Mouse (Mus musculus) midbrain, postnatal 0 days (tissue): Measurements from ENCODE around the gene Kif2c. TPM values are rescaled to one million over a fixed set of nuclear protein-coding genes. Genes with fewer than 3 reads are reported as not detected.

Experiments
- ATAC-seq: fragments of 200-750 bp; cut with Nextera tagmentation; 2 replicates; pipeline ENCODE4 v1.8.0; 2017; ENCODE audit warnings: moderate number of reproducible peaks, mild to moderate bottlenecking, moderate TSS enrichment, moderate library complexity; ENCODE audit not compliant: low FRiP score
- DNase-seq: peaks from one replicate; pipeline ENCODE4 v3.0.0-alpha.2; 2015; ENCODE audit warnings: low spot score
- H3K27ac ChIP-seq: fragments of 300-500 bp; sonication (generic); 2 replicates; pipeline ENCODE4 v1.5.1; 2014; ENCODE audit warnings: low read depth, mild to moderate bottlenecking, low read length, mixed read lengths
- H3K27me3 ChIP-seq: fragments of 300-500 bp; sonication (generic); 2 replicates; pipeline ENCODE4 v1.6.1; 2014; ENCODE audit warnings: low read length, control low read depth, mixed read lengths; ENCODE audit not compliant: insufficient read depth
- H3K36me3 ChIP-seq: fragments of 300-500 bp; sonication (generic); 2 replicates; pipeline ENCODE4 v1.6.1; 2014; ENCODE audit warnings: low read length, control low read depth, mixed read lengths; ENCODE audit not compliant: insufficient read depth
- H3K4me1 ChIP-seq: fragments of 300-500 bp; sonication (generic); 2 replicates; pipeline ENCODE4 v1.6.1; 2014; ENCODE audit warnings: mild to moderate bottlenecking, control low read depth, antibody characterized with exemption, low read length, mixed read lengths; ENCODE audit not compliant: insufficient read depth
- H3K4me2 ChIP-seq: fragments of 300-500 bp; sonication (generic); 2 replicates; pipeline ENCODE4 v1.6.1; 2014; ENCODE audit warnings: low read depth, mild to moderate bottlenecking, low read length, mixed read lengths; ENCODE audit not compliant: poor library complexity, severe bottlenecking
- H3K4me3 ChIP-seq: fragments of 300-500 bp; sonication (generic); 2 replicates; pipeline ENCODE4 v1.5.1; 2014; ENCODE audit warnings: low read depth, mild to moderate bottlenecking, low read length, moderate library complexity
- H3K9ac ChIP-seq: fragments of 300-500 bp; sonication (generic); replicated peaks from 2 replicates; pipeline ENCODE4 v1.6.1; 2014; ENCODE audit warnings: mild to moderate bottlenecking, low read length, moderate library complexity, mixed read lengths; ENCODE audit not compliant: poor library complexity, severe bottlenecking
- H3K9me3 ChIP-seq: fragments of 300-500 bp; sonication (generic); 2 replicates; pipeline ENCODE4 v1.6.1; 2016; ENCODE audit warnings: low read length, control low read depth
- CTCF ChIP-seq: IDR thresholded peaks from 2 replicates; pipeline ENCODE4 v1.5.1; 2016; ENCODE audit warnings: antibody characterized with exemption, mild to moderate bottlenecking
- WGBS: fragments of 180-500 bp; shearing (Covaris S2); extraction: QIAGEN DNeasy Blood & Tissue Kit; methylation state at CpG from one replicate; pipeline ENCODE4 v1.1.7; 2014; 5-methylcytosine and 5-hydroxymethylcytosine counted together
- polyA plus RNA-seq: library from polyadenylated mRNA; unstranded; fragments of >200 nt; fragmentation: Nextera tagmentation; extraction: Ambion mirVana; gene quantifications from 2 replicates; pipeline ENCODE4 v1.2.1, GENCODE M21; 2015
- total RNA-seq: library from RNA; depleted of rRNA; stranded (reverse); fragments of >200 nt; gene quantifications from 2 replicates; pipeline ENCODE4 v1.2.3, GENCODE M21; 2014

Gene Kif2c
- total and polyA plus RNA-seq, 2 experiments from 2014 or later = 2.3 to 9.8 TPM

GRCm38 (mm10) chr4:117151416-117151815 lies 31.0 kb downstream of the Kif2c start:
- H3K4me2 ChIP-seq = no peak overlapping the region
- H3K27ac ChIP-seq = no peak overlapping the region
- peaks cover 32% of the 10 kb centered on the region for H3K36me3 ChIP-seq
- H3K4me3 ChIP-seq = no peak overlapping the region
- no peak overlapping the region for H3K9ac ChIP-seq
- ATAC-seq = no peak
- no peak for TF ChIP-seq CTCF
- 69% methylated on average over 1 of the region's 1 CpGs for WGBS
- no peaks in the 10 kb centered on the region for H3K4me1 ChIP-seq
- no peak for DNase-seq
- H3K9me3 ChIP-seq = no peaks in the 10 kb centered on the region
- H3K27me3 ChIP-seq = no peaks in the 10 kb centered on the region

- no peak overlapping the region for H3K4me3 ChIP-seq
- ATAC-seq (no peak), DNase-seq (no peak)
- H3K9me3 ChIP-seq = no peaks in the 10 kb centered on the region
- H3K27me3 ChIP-seq = no peaks in the 10 kb centered on the region
- no peaks in the 10 kb centered on the region for H3K4me1 ChIP-seq
- no peak overlapping the region for H3K27ac ChIP-seq
- no peak overlapping the region for H3K4me2 ChIP-seq
- H3K36me3 ChIP-seq = peaks cover 32% of the 10 kb centered on the region
- no peak overlapping the region for H3K9ac ChIP-seq
- TF ChIP-seq CTCF = no peak
- 90% methylated on average over 6 of the region's 6 CpGs for WGBS
These were observed 32.2 kb downstream of the Kif2c start for GRCm38 (mm10) chr4:117150212-117150733.

GRCm38 (mm10) chr4:117149291-117150211 lies 32.9 kb downstream of the Kif2c start:
- H3K27ac ChIP-seq = no peak overlapping the region
- peaks cover 32% of the 10 kb centered on the region for H3K36me3 ChIP-seq
- H3K4me3 ChIP-seq = no peak overlapping the region
- DNase-seq (no peak), ATAC-seq (no peak)
- no peak overlapping the region for H3K4me2 ChIP-seq
- no peaks in the 10 kb centered on the region for H3K4me1 ChIP-seq
- H3K9me3 ChIP-seq = no peaks in the 10 kb centered on the region
- peak; percentile 25 for TF ChIP-seq CTCF
- WGBS = 77% methylated on average over 6 of the region's 6 CpGs
- H3K9ac ChIP-seq = no peak overlapping the region
- H3K27me3 ChIP-seq = no peaks in the 10 kb centered on the region

GRCm38 (mm10) chr4:117148815-117149214 lies 33.6 kb downstream of the Kif2c start:
- TF ChIP-seq CTCF = no peak
- Histone ChIP-seq H3K27ac (no peak overlapping the region), H3K27me3 (no peaks in the 10 kb centered on the region), H3K9ac (no peak overlapping the region), H3K4me1 (no peaks in the 10 kb centered on the region), H3K36me3 (peaks cover 28% of the 10 kb centered on the region), H3K4me3 (no peak overlapping the region), H3K9me3 (no peaks in the 10 kb centered on the region), H3K4me2 (no peak overlapping the region)
- ATAC-seq (no peak), DNase-seq (no peak)
- WGBS = 63% methylated on average over 24 of the region's 24 CpGs

GRCm38 (mm10) chr4:117148047-117148713 lies 34.3 kb downstream of the Kif2c start:
- no peak for TF ChIP-seq CTCF
- no peak for DNase-seq
- Histone ChIP-seq H3K36me3 (peaks cover 24% of the 10 kb centered on the region), H3K4me3 (no peak overlapping the region), H3K9me3 (no peaks in the 10 kb centered on the region), H3K27me3 (no peaks in the 10 kb centered on the region), H3K4me2 (no peak overlapping the region), H3K4me1 (no peaks in the 10 kb centered on the region), H3K27ac (no peak overlapping the region), H3K9ac (no peak overlapping the region)
- ATAC-seq = no peak
- 86% methylated on average over 18 of the region's 18 CpGs for WGBS

GRCm38 (mm10) chr4:117146176-117146575 lies 36.3 kb downstream of the Kif2c start:
- peak; percentile 79 for DNase-seq
- Histone ChIP-seq H3K9me3 (no peaks in the 10 kb centered on the region), H3K36me3 (peaks cover 9% of the 10 kb centered on the region), H3K27ac (no peak overlapping the region), H3K9ac (no peak overlapping the region), H3K4me2 (no peak overlapping the region), H3K4me1 (no peaks in the 10 kb centered on the region), H3K27me3 (no peaks in the 10 kb centered on the region), H3K4me3 (no peak overlapping the region)
- TF ChIP-seq CTCF = peak; percentile 77
- 28% methylated on average over 15 of the region's 15 CpGs for WGBS
- no peak for ATAC-seq
